Mouse (Mus musculus) small intestine, adult 2 months (tissue): Measurements from ENCODE around the gene Cacna1d. TPM values are rescaled to one million over a fixed set of nuclear protein-coding genes. Genes with fewer than 3 reads are reported as not detected.

ENCODE experiments used
- H3K27ac ChIP-seq: fragments of 200-500 bp; 2 replicates; pipeline ENCODE4 v1.5.1; 2012; ENCODE audit warnings: low read depth, low read length, control low read depth, inconsistent platforms; ENCODE audit not compliant: insufficient read depth
- H3K27me3 ChIP-seq: fragments of 200-500 bp; 2 replicates; pipeline ENCODE4 v1.6.1; 2012; ENCODE audit warnings: mild to moderate bottlenecking, moderate library complexity, low read length, inconsistent platforms; ENCODE audit not compliant: control insufficient read depth, insufficient read depth
- H3K36me3 ChIP-seq: fragments of 200-500 bp; 2 replicates; pipeline ENCODE4 v1.6.1; 2012; ENCODE audit warnings: mild to moderate bottlenecking, low read length, control low read depth, inconsistent platforms; ENCODE audit not compliant: control insufficient read depth, insufficient read depth
- H3K4me1 ChIP-seq: fragments of 200-500 bp; 2 replicates; pipeline ENCODE4 v1.6.1; 2012; ENCODE audit warnings: low read length, inconsistent platforms, mixed read lengths; ENCODE audit not compliant: control insufficient read depth, insufficient read depth, insufficient read length
- H3K4me3 ChIP-seq: fragments of 200-500 bp; 2 replicates; pipeline ENCODE4 v1.5.1; 2012; ENCODE audit warnings: low read depth, mild to moderate bottlenecking, control low read depth, inconsistent platforms, low read length, moderate library complexity
- CTCF ChIP-seq: fragments of 200-500 bp; IDR thresholded peaks from 2 replicates; pipeline ENCODE4 v1.5.1; 2012; ENCODE audit warnings: low read depth, mild to moderate bottlenecking, control low read depth, inconsistent platforms, low read length, moderate library complexity, mixed read lengths; ENCODE audit not compliant: insufficient replicate concordance, insufficient read length; ENCODE audit errors: extremely low read depth
- POLR2A ChIP-seq: fragments of 200-500 bp; IDR thresholded peaks from 2 replicates; pipeline ENCODE4 v1.6.1; 2012; ENCODE audit warnings: low read depth, mild to moderate bottlenecking, control low read depth, inconsistent platforms, low read length, moderate library complexity
- WGBS: fragments of 180-500 bp; shearing (Covaris S2); methylation state at CpG from one replicate; pipeline ENCODE4 v1.1.7; 2018; 5-methylcytosine and 5-hydroxymethylcytosine counted together
- polyA plus RNA-seq: library from polyadenylated mRNA; depleted of rRNA; stranded (reverse); fragments of >200 nt; gene quantifications from 2 replicates; pipeline ENCODE4 v1.2.3, GENCODE M21; 2012

Cacna1d gene
- polyA plus RNA-seq, 1 experiment, result 2.3 TPM

DNA sequence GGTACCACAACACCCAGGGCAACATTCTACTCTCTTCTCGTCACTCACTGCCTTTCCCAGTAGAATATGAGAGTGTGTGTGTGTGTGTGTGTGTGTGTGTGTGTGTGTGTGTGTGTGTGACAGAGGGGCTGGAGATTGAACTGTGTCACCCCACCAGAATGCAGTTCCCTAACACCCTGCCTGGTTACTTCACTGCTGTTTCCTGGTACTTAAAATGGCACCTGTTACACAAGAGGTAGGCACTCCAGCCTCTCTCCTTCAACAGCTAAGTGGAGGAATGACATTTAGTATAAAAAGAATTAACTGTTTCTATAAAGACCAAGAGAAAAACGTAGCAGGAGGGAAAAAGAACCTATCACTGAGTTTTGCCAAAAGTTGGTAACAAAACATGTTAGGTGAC is 238.4 kb downstream of the Cacna1d start:
- 67% methylated on average over 2 of the region's 2 CpGs for WGBS
- no peak overlapping the region for H3K27ac ChIP-seq
- H3K36me3 ChIP-seq, result no peaks in the 10 kb centered on the region
- peaks cover 3% of the 10 kb centered on the region; the same call in 1 of the 2 replicates for H3K4me1 ChIP-seq
- no peak for TF ChIP-seq CTCF
- no peak for TF ChIP-seq POLR2A
- no peaks in the 10 kb centered on the region for H3K27me3 ChIP-seq
- no peak overlapping the region for H3K4me3 ChIP-seq

DNA sequence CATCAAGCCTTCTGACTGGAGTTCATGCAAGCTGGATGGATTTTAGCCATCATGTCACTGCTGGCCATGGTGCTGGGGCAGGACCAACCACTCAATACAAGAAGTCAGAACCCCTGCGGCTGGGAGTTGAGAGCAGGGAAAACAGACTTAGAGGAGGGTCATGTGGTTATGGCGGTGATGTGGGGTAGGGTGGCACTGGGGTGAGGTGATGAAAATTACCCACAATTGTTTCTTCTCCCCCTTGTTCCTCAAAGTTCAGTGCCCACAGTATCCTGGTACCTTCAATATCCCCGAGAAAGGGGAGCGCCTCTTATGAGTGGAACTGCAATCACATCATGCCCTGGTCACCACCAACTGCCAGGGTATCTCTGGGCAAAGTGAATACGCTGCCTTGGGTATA is 239.9 kb downstream of the Cacna1d start:
- Histone ChIP-seq H3K4me1 (no peaks in the 10 kb centered on the region; the same call in 1 of the 2 replicates), H3K4me3 (no peak overlapping the region), H3K27me3 (no peaks in the 10 kb centered on the region), H3K36me3 (no peaks in the 10 kb centered on the region), H3K27ac (no peak overlapping the region)
- TF ChIP-seq CTCF (no peak), POLR2A (no peak)
- WGBS, result 82% methylated on average over 5 of the region's 5 CpGs

DNA sequence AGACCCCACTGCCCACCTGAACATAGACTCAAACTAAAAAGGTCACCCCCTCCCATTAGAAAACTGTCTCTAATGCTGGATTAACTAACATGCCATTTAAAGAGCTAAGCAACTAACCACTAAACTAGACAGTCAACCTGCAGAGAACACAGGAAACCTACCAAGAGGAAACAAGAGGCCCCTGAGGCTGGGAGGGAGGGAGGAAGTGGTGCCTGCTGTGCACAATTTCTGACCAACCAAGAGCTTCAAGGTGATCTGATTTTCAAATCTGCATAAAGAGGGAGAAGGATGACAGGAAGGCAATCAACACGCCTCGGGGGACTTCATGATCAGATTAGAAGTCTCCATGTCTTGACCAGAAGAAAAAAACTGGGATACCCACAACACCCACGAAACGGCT is 241.7 kb downstream of the Cacna1d start:
- no peak for TF ChIP-seq CTCF
- no peak for TF ChIP-seq POLR2A
- H3K36me3 ChIP-seq, result no peaks in the 10 kb centered on the region
- no peak overlapping the region for H3K4me3 ChIP-seq
- 70% methylated on average over 4 of the region's 4 CpGs for WGBS
- no peak overlapping the region; the same call in 1 of the 2 replicates for H3K27ac ChIP-seq
- no peaks in the 10 kb centered on the region for H3K27me3 ChIP-seq
- H3K4me1 ChIP-seq, result no peaks in the 10 kb centered on the region; the same call in 1 of the 2 replicates

GRCm38 (mm10) chr14:30248811-30249210 is 242.4 kb downstream of the Cacna1d start:
- Histone ChIP-seq H3K36me3 (no peaks in the 10 kb centered on the region), H3K27ac (no peak overlapping the region), H3K27me3 (no peaks in the 10 kb centered on the region), H3K4me3 (no peak overlapping the region), H3K4me1 (no peaks in the 10 kb centered on the region; the same call in 1 of the 2 replicates)
- no peak for TF ChIP-seq POLR2A
- no peak for TF ChIP-seq CTCF
- 78% methylated on average over 4 of the region's 4 CpGs for WGBS

DNA sequence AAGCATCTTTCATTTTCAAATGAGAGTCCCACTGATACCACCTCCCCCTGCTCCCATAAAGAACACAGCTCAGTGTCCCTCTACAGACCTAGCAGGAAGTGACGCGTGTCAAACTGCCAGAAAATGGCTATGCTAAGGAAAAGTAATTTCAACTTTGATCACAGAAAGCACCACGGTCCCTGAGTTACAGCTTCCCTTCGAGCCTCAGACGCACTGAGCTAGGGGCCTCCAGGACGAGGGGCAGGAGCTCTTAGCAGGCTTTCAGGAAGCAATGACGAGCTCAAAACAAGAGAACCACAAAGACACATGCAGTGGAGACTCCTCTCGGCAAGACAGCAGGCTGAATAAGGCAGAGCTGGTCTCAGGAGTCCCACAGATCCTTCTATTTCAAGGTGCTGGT is 243.1 kb downstream of the Cacna1d start:
- Histone ChIP-seq H3K27ac (no peak overlapping the region), H3K36me3 (no peaks in the 10 kb centered on the region), H3K27me3 (no peaks in the 10 kb centered on the region), H3K4me1 (no peaks in the 10 kb centered on the region; the same call in 1 of the 2 replicates), H3K4me3 (no peak overlapping the region)
- 49% methylated on average over 8 of the region's 8 CpGs for WGBS
- TF ChIP-seq CTCF, result no peak
- TF ChIP-seq POLR2A, result no peak

DNA sequence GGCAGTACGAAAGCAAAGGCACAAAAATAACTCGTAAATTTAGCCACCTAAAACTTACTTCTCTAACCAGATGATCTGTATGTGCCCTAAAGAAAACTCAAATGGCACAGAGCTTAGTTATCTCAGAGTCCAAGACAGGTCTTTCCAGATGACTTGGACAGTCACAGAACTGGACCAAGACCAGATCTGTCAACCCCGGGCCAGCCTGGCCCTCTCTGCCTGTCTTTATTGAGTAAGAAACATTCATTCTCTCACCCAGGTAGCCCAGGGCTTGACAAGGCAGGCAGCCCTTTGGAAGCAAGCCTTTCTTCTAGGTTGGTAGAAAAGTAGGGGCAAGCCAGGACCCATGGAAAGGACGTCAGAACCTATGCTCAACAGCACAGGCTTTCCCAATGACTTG is 243.6 kb downstream of the Cacna1d start:
- 69% methylated on average over 4 of the region's 4 CpGs for WGBS
- Histone ChIP-seq H3K4me3 (no peak overlapping the region), H3K4me1 (no peaks in the 10 kb centered on the region; the same call in 1 of the 2 replicates), H3K27ac (no peak overlapping the region), H3K36me3 (no peaks in the 10 kb centered on the region), H3K27me3 (no peaks in the 10 kb centered on the region)
- TF ChIP-seq CTCF (no peak), POLR2A (no peak)

DNA sequence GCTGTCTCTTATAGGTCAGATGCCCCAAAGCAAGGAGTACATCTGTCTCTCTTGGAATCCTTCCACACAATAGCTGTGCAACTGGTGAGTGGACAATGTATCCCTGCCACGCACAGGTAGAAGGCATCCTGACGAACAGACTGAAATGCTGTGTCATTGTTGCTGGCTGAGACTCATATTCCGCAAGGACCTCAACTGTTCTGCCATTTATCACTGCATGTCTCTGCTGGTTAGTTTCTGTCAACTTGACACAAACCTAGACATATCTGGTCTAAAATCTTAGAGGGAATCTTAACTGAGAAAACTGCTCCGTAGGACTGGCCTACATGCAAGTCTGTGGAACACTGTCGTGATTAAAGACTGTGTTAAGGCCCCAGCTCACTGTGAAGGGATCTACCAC is 246.5 kb downstream of the Cacna1d start:
- 85% methylated on average over 5 of the region's 5 CpGs for WGBS
- H3K27me3 ChIP-seq, result no peaks in the 10 kb centered on the region
- no peak overlapping the region for H3K4me3 ChIP-seq
- no peaks in the 10 kb centered on the region for H3K36me3 ChIP-seq
- H3K27ac ChIP-seq, result no peak overlapping the region
- H3K4me1 ChIP-seq, result no peaks in the 10 kb centered on the region; the same call in 1 of the 2 replicates
- TF ChIP-seq POLR2A, result no peak
- TF ChIP-seq CTCF, result no peak
